Mouse (Mus musculus): ENCODE results near the gene Gm20431. TPM values are rescaled to one million over a fixed set of nuclear protein-coding genes. Genes with fewer than 3 reads are reported as not detected.

The Gm20431 gene
- total RNA-seq, 2 experiments from 2014 or later: 23.0 to 26.1 TPM

DNA sequence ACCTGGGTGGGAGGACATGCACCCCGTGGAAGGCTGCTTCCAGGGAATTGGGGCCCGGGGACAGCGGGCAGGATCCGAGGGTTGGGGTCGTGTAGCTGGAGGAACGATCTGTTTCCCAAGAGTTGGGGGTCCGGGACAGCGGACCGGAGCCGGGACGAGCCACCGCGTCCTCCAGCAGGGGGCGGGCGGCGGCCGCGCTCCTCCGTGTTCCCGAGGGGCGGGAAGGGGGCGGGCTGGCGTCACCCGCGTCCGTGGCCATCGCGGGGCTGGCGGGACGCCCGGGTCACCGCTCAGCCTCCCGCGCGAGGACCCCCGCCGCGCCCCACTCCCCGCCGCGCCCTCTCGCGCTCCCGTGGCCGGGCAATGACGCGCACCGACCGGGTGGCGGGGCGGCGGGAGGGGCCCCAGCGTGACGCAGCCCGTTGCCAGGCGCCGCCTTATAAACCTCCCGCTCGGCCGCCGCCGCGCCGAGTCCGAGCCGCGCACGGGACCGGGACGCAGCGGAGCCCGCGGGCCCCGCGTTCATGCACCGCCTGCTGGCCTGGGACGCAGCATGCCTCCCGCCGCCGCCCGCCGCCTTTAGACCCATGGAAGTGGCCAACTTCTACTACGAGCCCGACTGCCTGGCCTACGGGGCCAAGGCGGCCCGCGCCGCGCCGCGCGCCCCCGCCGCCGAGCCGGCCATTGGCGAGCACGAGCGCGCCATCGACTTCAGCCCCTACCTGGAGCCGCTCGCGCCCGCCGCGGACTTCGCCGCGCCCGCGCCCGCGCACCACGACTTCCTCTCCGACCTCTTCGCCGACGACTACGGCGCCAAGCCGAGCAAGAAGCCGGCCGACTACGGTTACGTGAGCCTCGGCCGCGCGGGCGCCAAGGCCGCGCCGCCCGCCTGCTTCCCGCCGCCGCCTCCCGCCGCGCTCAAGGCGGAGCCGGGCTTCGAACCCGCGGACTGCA is 27.5 kb upstream of the Gm20431 start, which contains the start of gene Cebpb:
Gene Cebpb, plus strand, starts transcription at position 418 of the 954 bp plus-strand sequence.
- peak; percentile 87 for DNase-seq

DNA sequence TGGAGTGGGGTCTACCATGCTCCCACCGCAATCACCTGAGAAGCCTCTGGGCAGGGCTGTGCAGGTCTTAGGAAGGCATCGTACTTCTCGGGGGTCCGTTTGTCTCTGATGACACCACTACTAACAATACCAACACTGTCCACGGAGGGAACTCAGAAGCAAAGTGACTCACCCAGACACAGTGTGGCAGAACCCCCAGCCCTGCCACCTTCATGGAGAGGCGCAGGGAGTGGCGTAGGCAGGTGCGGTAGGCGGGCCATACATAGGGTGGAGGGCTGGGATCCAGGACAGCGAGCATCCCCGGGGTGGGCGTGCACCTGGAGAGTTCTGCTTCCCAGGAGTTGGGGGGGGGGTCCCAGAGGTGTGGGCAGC is 26.8 kb upstream of the Gm20431 start:
- no peak for DNase-seq

DNA sequence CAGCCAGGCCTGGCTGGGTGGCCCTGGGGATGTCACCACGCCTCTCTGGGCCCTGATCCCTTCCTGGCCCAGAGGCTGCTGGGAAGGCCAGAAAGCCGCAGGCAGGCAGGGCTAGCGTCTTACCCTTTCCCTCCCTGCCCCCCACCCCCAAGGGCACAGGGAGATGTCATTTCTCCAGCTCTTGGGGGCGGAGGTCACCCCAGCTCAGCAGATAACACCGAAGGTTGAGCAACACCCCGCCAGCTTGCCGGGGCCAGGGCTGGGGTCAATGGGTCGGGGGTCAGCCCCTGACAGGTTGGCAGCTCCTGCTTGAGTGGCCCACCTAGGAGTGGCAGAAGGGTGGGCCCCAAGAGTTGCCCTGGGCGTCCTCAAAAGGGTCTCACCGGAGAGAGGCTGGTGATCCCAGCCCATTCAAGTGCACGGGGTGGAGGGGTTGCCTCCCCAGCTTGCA is 26.4 kb upstream of the Gm20431 start:
- no peak for DNase-seq

DNA sequence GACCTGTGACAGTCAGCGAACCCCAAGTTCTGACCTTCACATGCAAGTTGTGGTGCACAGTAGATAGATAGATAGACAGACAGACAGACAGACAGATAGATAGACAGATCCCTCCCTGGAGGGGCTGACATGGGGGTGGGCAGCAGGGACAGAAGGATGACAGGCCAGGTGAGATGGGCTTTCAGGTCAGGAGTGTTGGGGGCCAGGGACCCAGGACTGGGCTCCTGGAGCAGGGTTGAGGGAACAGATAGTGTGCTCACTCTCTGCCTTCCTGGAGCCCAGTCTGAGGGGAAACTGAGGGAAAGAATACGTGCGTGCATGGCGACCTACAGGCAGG is 25.9 kb upstream of the Gm20431 start:
- no peak for DNase-seq

DNA sequence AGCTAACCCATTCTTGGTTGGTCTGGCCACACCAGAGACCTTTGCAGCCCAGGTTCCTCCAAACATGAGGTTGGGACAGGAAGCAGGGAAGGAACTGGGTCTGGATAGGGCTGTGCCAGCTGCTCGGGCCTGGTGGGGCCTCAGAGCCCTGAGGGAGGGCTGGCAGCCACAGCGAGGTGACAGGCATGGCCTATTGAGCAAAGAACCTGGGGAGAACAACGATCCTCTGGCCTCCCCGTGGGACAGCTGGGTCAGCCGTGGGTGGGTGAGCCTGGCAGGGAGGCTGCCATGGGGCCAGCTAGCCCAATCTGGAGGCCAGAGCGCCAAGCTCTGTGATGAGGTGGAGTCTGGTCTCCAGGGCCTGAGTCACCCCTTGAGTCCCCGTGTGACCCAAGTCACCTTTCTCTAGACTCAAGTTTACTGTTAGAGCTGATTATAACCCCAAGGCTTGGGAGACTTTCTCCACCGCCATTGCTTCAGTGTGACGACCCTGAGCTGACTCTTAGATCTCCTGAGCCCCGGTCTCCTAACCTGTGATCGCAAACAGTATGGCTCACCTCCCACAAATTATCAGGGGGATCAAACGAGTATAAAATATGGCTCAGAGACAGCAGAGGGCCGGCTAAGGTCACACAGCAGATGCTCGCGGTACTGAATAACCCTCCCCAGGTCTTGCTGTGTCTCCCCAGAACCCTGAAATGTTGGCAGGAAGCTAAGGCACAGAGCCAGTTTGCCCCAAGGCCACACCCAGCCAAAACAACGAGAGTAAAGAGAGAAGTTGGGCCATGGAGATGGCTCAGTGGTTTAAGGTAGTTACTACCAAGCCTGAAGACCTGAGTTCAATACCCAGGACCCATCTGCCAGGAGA is 25.3 kb upstream of the Gm20431 start:
- no peak for DNase-seq

DNA sequence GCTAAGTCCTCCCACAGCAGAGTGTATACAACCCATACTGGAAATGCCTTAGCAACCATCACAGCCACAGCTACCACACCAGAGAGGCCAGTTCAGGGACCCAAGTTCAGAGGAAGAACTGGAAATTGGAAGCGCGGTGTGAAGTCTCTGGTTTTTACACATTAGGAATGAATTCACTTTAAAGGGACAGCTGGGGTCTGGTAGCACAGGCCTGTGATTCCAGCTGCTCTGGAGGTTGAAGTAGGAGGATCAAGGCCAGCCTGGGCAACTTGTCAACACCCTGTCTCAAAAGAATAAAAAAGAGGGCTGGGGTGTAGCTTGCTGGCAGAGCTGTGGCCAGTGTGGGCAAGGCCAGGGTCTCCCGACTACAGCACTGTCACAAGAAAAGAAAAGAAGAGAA is 24.6 kb upstream of the Gm20431 start:
- DNase-seq: no peak

DNA sequence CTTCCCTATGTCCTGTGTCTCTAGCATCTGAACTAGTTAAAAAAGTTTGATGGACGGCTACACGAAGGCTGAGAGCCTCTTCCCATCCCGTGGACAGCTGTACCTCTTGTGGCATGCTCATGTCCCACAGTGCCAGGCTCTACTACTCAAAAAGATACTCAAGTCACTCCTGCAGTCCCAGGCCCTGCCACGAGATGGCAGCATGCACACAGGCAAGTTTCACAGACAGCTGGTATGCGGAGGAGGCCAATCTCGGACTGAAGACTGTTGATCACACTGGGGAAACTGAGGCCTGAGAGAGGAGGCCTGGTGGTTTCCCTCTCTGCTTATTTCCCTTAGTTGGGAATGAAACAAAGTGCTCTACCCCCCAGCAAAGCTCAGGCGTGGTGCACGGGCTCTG is 23.8 kb upstream of the Gm20431 start:
- peak; percentile 97 for DNase-seq

DNA sequence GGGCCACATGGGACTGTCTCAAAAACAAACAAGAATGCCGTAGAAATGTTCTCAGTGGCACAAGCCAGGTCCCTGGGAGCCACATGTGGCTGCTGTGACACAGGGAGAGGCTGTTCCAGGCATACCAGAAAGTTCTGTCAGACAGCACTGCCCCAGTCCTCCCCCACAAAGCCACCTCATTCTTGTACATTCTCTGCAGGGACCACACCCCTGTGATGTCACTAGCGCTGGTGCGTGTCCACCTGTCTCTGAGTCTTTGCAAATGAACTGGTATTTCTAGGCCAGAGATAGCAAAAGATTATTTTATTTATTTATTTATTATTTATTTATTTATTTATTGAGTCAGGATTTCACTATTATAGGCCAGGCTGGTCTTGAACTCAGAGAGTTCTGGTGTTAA is 22.4 kb upstream of the Gm20431 start:
- no peak for DNase-seq

DNA sequence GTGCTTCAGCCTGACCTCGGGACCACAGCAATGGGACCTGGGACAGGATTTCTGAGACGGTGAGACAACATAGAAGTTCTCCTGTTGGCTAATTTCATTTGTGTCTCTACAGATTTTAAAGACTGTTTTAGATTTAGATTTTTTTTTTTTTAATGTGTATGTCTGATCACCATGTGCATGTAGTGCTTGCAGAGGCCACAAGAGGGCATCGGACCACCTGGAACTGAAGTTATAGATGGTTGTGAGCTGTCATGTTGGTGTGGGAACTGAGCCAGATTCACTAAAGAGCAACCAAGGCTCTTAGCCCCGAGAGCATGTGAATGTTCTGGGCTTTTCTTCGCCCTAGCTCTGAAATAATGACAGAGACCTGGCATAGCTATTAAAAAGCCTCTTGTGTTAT is 19.4 kb upstream of the Gm20431 start:
- peak; percentile 73 for DNase-seq

DNA sequence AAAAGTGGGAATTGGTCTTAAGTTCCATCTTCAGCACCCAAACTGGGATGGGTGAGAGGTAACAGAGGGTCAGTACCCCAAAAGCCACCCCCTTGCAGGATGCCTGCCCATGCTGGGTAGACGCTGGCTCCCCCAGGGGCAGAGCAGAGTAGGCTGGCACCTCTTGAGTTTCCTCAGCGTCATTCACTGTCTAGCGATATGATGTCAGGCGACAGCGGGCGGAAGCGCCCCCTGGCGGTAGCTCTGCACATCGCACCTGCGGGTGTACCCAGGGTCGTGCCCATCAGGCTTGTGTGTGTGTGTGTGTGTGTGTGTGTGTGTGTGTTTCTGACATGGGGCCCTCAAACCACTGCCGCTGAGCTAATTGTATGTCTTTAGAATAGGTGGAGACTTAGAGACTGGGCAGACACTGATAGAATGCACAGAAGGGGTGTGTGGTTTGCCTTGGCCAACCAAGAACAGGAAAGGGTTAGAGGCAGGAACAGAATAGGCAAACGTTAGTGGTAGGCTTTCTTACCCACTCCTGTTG is 18.7 kb upstream of the Gm20431 start:
- DNase-seq: peak; percentile 93

DNA sequence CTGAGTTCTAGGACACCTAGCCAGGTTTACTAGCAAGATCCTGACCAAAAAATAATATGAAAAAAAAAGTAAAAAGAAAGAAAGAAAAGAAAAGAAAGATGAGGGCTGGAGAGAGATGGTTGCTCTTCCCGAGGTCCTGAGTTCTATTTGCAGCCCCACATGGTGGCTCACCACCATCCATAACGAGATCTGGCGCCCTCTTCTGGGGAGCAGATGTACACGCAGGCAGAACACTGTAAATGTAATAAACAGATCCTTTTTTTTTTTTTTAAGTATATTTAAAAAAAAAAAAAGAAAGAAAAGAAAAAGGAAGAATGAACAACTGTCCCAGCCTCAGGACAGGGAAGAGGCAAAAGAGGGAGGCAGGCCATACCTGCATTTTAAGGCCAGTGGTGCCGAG is 17.3 kb upstream of the Gm20431 start:
- DNase-seq: no peak

DNA sequence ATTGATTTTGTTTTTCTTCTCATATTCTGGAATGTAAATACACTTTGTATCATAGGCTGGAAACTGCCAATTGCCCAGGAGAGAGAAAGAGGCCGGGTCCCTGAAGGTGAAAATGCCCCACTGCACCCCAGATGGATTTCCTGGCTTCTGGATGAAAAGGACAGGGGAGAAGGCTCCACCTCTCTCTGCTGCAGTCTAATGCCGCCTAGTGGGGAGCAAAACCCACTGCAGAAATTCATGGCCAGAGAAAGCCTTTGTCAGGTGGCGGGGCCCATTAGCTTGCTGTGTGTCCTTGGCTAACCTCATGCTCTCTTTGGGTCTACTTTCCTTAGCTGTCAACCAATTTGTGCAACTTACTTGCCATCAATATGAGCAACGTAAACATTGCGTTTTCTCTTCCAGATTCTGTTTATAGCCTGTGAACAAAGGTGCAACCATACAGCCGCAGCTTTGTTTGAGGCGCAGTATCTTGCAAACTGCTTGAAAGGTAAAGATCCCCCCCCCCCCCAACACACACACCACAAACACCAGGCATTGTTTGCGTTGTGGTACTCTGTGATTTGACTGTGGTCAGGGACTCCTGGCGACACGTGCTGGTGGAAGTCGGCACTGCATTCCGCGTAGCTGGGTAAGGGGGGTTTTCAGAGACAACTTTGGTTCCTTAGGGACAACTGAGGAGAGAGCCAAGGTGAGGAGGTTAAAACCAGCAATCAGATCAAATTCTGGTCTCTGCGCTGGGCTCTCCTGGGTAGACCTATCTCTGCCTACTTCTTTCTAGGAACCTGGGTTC is 14.0 kb upstream of the Gm20431 start:
- peak; percentile 59 for DNase-seq

DNA sequence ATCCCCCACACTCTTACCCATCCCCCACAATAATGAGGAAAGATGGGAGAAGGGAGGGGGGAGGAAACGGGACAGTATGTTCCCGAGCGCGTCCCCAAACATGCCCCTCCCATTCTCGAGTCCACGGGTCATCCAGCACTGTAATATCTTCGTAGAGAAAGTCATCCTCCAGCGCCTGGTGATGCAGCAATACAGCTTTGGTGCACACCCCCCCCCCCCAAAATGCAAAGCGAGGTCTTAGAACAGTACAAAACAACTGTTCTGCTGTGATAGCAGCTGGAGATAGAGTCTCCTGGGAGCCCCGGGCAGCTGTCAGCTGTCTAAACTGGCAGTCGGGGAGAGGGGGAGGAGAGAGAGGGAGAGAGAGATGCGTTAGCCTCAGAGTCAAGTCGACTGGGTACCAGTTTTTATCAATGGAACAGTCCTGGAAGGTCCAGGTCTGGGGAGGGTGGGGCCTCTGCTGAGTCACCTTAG is 11.0 kb upstream of the Gm20431 start:
- DNase-seq: peak; percentile 69

DNA sequence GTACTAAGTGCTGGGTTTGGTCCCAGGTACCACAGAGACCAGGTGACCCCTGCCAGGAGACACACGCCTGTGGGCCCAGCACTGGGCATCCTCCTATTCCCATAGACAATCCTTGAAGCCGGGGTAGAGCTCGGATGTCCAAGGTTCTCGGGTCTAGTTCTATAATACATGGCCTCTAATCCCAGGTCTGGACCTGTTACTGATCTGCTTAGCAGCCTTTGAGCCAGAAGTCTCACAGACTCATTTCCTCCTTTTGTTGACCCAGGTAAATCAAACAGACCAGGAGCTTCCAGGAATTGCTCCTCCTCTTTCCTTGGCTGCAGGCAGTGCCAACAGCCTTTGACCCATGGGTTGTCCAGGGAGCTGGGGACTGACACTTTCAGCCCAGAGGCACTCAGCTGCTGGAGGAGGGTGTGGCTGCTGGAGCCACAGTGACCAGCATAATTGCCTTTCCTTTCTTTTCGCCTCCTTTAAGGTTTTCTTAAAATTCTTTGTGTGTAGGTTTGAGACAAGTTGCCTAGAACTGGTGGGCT is 9.9 kb upstream of the Gm20431 start:
- DNase-seq: no peak

DNA sequence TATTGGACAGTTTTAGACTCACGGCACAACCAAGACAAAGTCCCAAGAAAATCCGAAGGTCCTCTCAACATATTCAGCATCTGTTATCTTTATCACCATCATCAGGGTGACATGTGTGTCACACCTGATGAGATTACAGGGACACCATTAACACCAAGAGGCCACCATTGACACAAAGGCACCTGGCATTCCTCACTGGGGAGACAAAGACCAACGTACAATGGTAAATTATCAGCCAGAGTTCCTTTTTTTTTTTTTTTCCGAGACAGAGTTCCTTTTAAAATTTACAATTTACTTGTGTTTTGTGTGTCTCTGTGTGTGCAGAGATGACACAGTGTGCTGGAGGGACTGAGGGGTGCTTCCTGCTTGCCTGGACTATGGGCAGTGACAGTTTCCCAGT is 8.1 kb upstream of the Gm20431 start:
- no peak for DNase-seq

DNA sequence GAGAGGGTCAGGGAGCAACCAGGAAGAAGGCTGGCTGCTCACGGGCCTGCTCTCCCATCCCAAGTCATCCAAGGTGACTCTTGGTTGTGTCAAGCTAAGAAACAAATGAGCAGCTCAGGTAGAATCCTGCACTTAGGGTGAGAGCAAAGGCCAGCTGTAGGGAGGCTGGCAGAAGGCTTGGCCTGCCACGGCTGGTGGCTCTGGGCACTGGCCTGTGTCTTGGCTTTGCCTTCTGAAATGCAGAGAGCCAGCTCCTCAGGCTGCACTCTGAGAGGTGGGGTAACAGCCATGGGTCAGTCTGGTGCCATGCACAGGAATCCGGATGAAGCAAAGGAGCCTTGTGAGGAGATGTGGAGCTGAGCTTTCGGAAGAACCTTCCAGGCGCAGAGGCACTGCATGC is 7.1 kb upstream of the Gm20431 start:
- no peak for DNase-seq

DNA sequence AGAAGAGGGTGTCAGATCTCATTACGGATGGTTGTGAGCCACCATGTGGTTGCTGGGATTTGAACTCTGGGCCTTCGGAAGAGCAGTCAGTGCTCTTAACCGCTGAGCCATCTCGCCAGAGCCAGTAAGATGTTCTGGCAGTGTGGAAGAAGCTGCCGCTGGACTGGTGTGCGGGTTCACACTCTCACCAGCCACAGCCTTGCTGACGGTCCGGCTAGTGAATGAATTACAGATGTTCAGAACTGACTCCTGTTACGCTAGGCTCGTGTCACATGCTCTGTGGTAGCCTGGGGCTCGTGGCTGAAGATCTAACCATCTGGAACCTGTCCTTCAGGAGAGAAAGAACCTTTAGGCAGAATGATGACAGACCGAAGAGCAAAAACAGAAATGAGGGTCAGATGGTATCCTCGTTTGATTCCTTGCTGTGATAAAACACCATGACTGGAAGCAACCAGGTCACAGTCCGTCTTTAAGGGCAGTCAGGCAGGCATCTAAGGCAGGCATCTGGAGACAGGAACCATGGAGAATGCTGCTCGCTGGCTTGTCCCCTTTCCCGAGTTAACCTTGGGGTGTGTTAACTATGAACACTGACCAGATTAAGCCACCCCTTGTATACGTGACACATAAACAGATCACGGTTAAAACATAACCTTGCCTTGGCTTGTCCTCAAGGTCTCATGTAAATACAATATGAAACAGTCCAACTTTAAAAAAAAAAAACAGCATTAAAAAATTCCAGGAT is 4.8 kb upstream of the Gm20431 start:
- no peak for DNase-seq

DNA sequence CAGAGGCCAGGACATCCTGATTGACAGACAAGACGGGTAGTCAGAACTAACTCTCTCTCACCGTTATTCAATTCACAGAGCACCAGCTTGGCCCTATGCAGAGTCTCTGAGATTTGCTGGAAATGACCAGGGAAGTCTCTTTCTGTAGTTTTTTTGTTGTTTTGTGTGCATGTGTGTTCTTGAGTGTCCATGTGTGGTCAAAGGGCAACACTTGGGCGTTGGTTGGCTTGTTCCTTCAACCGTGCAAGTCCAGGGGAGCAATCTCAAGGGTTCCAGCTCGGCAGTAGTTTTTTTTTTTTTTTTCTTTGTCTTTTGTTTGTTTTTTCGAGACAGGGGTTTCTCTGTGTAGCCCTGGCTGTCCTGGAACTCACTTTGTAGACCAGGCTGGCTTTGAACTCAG is 1.4 kb upstream of the Gm20431 start:
- DNase-seq: no peak

DNA sequence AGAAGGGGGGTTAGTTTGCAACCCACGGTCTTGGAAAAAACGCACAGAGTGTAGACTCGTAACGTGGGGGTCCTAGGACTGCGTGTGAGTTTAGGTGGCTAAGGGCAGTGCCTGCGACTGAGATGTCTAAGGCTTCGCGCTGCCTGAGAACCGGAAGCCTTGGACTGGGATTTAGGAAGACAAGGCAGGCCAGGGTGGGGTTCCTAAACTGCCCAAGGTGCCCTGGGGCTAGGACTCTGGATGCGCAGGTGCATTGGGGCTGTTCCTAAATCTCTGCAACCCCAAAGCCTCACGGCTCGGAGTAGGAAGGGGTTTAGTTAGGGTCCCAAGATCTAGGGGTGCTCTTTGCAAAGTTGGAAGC is 705 bp downstream of the Gm20431 start:
- no peak for DNase-seq

DNA sequence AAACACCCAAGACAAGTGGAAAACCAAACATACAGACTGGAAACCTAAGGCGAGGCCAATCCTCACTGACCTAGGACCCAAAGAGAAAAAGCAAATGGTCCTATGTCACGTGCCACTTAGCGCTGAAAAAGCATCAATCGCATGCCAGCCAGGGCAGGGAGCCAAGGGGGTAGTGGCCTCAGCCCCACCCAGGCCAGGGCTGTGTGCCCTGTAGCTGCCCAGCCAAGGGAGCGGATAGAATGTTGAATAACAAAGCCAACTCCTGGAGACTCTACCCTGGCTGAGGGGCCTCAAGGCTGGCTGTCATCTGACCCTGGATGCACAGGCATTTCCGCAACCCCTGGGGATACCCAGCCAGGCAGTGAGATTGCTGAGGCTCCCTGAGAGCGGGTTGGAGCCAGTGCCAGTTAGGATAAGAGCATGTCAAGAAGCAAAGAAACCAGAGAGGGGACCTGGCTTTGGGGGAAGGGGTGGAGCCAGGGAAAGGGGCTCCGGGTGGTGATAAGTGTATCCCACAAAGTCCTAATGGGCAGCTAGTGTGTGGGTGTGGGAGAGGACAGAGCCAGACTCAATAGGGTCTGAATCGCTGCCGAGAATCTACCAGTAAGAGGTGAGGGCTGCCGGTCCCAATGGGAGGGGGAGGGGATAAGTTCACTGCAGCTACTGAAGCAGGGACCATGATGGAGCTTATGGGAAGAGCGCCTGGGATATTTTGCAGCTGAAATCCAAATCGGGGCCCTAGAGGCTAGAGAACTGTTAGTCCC is 1.3 kb downstream of the Gm20431 start:
- peak; percentile 84 for DNase-seq

Data from heart, postnatal 4 days (tissue).